Mouse (Mus musculus): Measurements from ENCODE around the gene Cd1d1.

- TF ChIP-seq CTCF (IDR thresholded peaks at IDR 0.05; ENCODE audit: insufficient read depth, low read length), result no peak
- no peak for TF ChIP-seq POLR2A (IDR thresholded peaks at IDR 0.05; ENCODE audit: borderline replicate concordance, extremely low read depth, low read depth, low read length)
These were observed 48.6 kb upstream of the Cd1d1 start for GRCm38 (mm10) chr3:87047801-87048200.
